Comparison of ENCODE assay signal across 8 mouse cellular contexts in genomic region chr4:146480376-146481096, GRCm38 (mm10). TPM values are rescaled to one million over a fixed set of nuclear protein-coding genes. Genes with fewer than 3 reads are reported as not detected.
A peak's percentile ranks its signal among the peaks of the same experiment; 100 is the strongest.
DNase-seq lines count a peak whose midpoint lies in the region; ATAC-seq lines count a peak whose summit lies in the region.
"Not testable (repeated sequence)": the region's sequence is repeated elsewhere in the genome, so short reads cannot be mapped to it uniquely, and the experiment has no call there.

No protein-coding gene starts in this region.

- not testable (repeated sequence) for DNase-seq in intestine, embryonic 14.5 days (ENCODE audit: low spot score)
- DNase-seq in midbrain, embryonic 11.5 days (ENCODE audit: low spot score, missing footprints), result peak; percentile 84

- not testable (repeated sequence) for H3K4me2 ChIP-seq in forebrain, embryonic 12.5 days; heart, embryonic 14.5 days (ENCODE audit: low read length); intestine, embryonic 14.5 days (ENCODE audit: low read length); limb, embryonic 12.5 days; liver, embryonic 15.5 days; midbrain, embryonic 11.5 days; neural tube, embryonic 13.5 days

- H3K4me3 ChIP-seq in forebrain, embryonic 12.5 days (replicated peaks); heart, embryonic 14.5 days (ENCODE audit: control insufficient read depth in 1 of 2, insufficient read depth in 1 of 2, low read depth in 1 of 2, low read length in 2 of 2); intestine, embryonic 14.5 days (ENCODE audit: low read depth, low read length); limb, embryonic 12.5 days (replicated peaks); liver, embryonic 15.5 days (replicated peaks); midbrain, embryonic 11.5 days (ENCODE audit: low read depth, low read length); neural tube, embryonic 13.5 days: not testable (repeated sequence)

- not testable (repeated sequence) for H3K27me3 ChIP-seq in forebrain, embryonic 12.5 days; heart, embryonic 14.5 days (ENCODE audit: control insufficient read depth, insufficient read depth, low read length); intestine, embryonic 14.5 days (replicated peaks; ENCODE audit: control insufficient read depth, insufficient read depth, low read length); limb, embryonic 12.5 days; liver, embryonic 15.5 days; midbrain, embryonic 11.5 days (ENCODE audit: control insufficient read depth, insufficient read depth, low read length); neural tube, embryonic 13.5 days

- ATAC-seq in CD4-positive, CD25-positive, alpha-beta regulatory T cell, adult 4 months, result peak; percentile 16
- ATAC-seq in forebrain, embryonic 12.5 days (ENCODE audit: low FRiP score), result peak; percentile 25; the same call in 1 of the 2 replicates
- ATAC-seq in heart, embryonic 14.5 days (ENCODE audit: insufficient number of reproducible peaks, insufficient read depth, low FRiP score, low read depth), result peak; percentile 18; the same call in 1 of the 2 replicates
- peak; percentile 19; the same call in 1 of the 2 replicates for ATAC-seq in intestine, embryonic 14.5 days (replicated peaks; ENCODE audit: low FRiP score, low TSS enrichment, low read depth)
- ATAC-seq in limb, embryonic 12.5 days (ENCODE audit: insufficient number of reproducible peaks, insufficient read depth, low FRiP score, low TSS enrichment, low read depth), result peak; percentile 57; the same call in 1 of the 2 replicates
- peak; percentile 49 for ATAC-seq in liver, embryonic 15.5 days (ENCODE audit: insufficient read depth)
- peak; percentile 49; the same call in 1 of the 2 replicates for ATAC-seq in midbrain, embryonic 11.5 days (ENCODE audit: low FRiP score)
- ATAC-seq in neural tube, embryonic 13.5 days (ENCODE audit: low read depth), result peak; percentile 30; the same call in 1 of the 2 replicates

- H3K4me1 ChIP-seq in forebrain, embryonic 12.5 days; heart, embryonic 14.5 days (ENCODE audit: control insufficient read depth in 2 of 2, insufficient read depth in 2 of 2, low read length in 2 of 2); intestine, embryonic 14.5 days (replicated peaks; ENCODE audit: control insufficient read depth, insufficient read depth, low read length); limb, embryonic 12.5 days (replicated peaks); liver, embryonic 15.5 days (replicated peaks); midbrain, embryonic 11.5 days (ENCODE audit: control insufficient read depth, insufficient read depth, low read length); neural tube, embryonic 13.5 days (replicated peaks): not testable (repeated sequence)

- H3K9me3 ChIP-seq in forebrain, embryonic 12.5 days, result peaks cover 78% of the 10 kb centered on the region
- H3K9me3 ChIP-seq in heart, embryonic 14.5 days (ENCODE audit: control insufficient read depth, low read length), result peaks cover 73% of the 10 kb centered on the region
- peaks cover 61% of the 10 kb centered on the region for H3K9me3 ChIP-seq in intestine, embryonic 14.5 days (ENCODE audit: control insufficient read depth, low read length)
- H3K9me3 ChIP-seq in limb, embryonic 12.5 days, result peaks cover 84% of the 10 kb centered on the region
- peaks cover 53% of the 10 kb centered on the region for H3K9me3 ChIP-seq in liver, embryonic 15.5 days (replicated peaks)
- peaks cover 53% of the 10 kb centered on the region for H3K9me3 ChIP-seq in midbrain, embryonic 11.5 days (ENCODE audit: control insufficient read depth, low read length)
- peaks cover 86% of the 10 kb centered on the region for H3K9me3 ChIP-seq in neural tube, embryonic 13.5 days

- not testable (repeated sequence) for H3K9ac ChIP-seq in forebrain, embryonic 12.5 days; heart, embryonic 14.5 days (ENCODE audit: low read length); intestine, embryonic 14.5 days (ENCODE audit: low read length); limb, embryonic 12.5 days (replicated peaks); liver, embryonic 15.5 days; midbrain, embryonic 11.5 days (ENCODE audit: low read length); neural tube, embryonic 13.5 days

- not testable (repeated sequence) for H3K27ac ChIP-seq in forebrain, embryonic 12.5 days; heart, embryonic 14.5 days (replicated peaks in 1 of 2; ENCODE audit: control insufficient read depth in 1 of 2, insufficient read depth in 1 of 2, low read depth in 2 of 2, low read length in 2 of 2); intestine, embryonic 14.5 days (ENCODE audit: low read depth); limb, embryonic 12.5 days; liver, embryonic 15.5 days (replicated peaks); midbrain, embryonic 11.5 days (ENCODE audit: low read depth, low read length); neural tube, embryonic 13.5 days (replicated peaks)

- not testable (repeated sequence) for H3K36me3 ChIP-seq in forebrain, embryonic 12.5 days (replicated peaks); heart, embryonic 14.5 days (ENCODE audit: control insufficient read depth, insufficient read depth, low read length); intestine, embryonic 14.5 days (ENCODE audit: control insufficient read depth, insufficient read depth, low read length); limb, embryonic 12.5 days; liver, embryonic 15.5 days (replicated peaks); midbrain, embryonic 11.5 days (ENCODE audit: control insufficient read depth, insufficient read depth, low read length); neural tube, embryonic 13.5 days

- 73% methylated on average over 6 of the region's 6 CpGs for WGBS in forebrain, embryonic 12.5 days
- 63% methylated on average over 6 of the region's 6 CpGs for WGBS in heart, embryonic 14.5 days
- 69% methylated on average over 6 of the region's 6 CpGs for WGBS in intestine, embryonic 14.5 days
- WGBS in limb, embryonic 12.5 days, result 73% methylated on average over 6 of the region's 6 CpGs
- WGBS in liver, embryonic 15.5 days (ENCODE audit: insufficient replicate concordance), result 51% methylated on average over 6 of the region's 6 CpGs
- WGBS in midbrain, embryonic 11.5 days, result 69% methylated on average over 6 of the region's 6 CpGs
- 74% methylated on average over 6 of the region's 6 CpGs for WGBS in neural tube, embryonic 13.5 days

RNA-seq across cellular contexts. Expression of gene Zfp981, which starts 21.3 kb away (rescaled TPM):
- polyA plus RNA-seq in CD4-positive, CD25-positive, alpha-beta regulatory T cell, adult 4 months (2017; shearing (Covaris generic)), result not detected
- 0.09 TPM in 1 of 2 replicates, not detected in the other for polyA plus RNA-seq in forebrain, embryonic 12.5 days (2016; fragmentation: Nextera tagmentation; extraction: Ambion mirVana)
- 0.14 TPM in 1 of 2 replicates, not detected in the other for polyA plus RNA-seq in heart, embryonic 14.5 days (2014; fragmentation: Nextera tagmentation; extraction: Ambion mirVana)
- polyA plus RNA-seq in intestine, embryonic 14.5 days (2014; fragmentation: Nextera tagmentation; extraction: Ambion mirVana), result 0.11 TPM in 1 of 2 replicates, not detected in the other
- polyA plus RNA-seq in limb, embryonic 12.5 days (2016; fragmentation: Nextera tagmentation; extraction: Ambion mirVana), result 0.06 and 0.14 TPM in 2 replicates
- 0.06 and 0.07 TPM in 2 replicates for polyA plus RNA-seq in liver, embryonic 15.5 days (2015; fragmentation: Nextera tagmentation; extraction: Ambion mirVana)
- not detected in 2 replicates for polyA plus RNA-seq in midbrain, embryonic 11.5 days (2014; fragmentation: Nextera tagmentation; extraction: Ambion mirVana)
- 0.07 and 0.23 TPM in 2 replicates for polyA plus RNA-seq in neural tube, embryonic 13.5 days (2015; fragmentation: Nextera tagmentation; extraction: Ambion mirVana)

RNA-seq across cellular contexts. Expression of gene Zfp992, which starts 31.7 kb away (rescaled TPM):
- polyA plus RNA-seq in CD4-positive, CD25-positive, alpha-beta regulatory T cell, adult 4 months (2017; shearing (Covaris generic)), result 1 to 10 TPM; 2.3 to 5.4 TPM
- polyA plus RNA-seq in forebrain, embryonic 12.5 days (2016; fragmentation: Nextera tagmentation; extraction: Ambion mirVana), result 2.0 and 3.0 TPM in 2 replicates
- polyA plus RNA-seq in heart, embryonic 14.5 days (2014; fragmentation: Nextera tagmentation; extraction: Ambion mirVana), result 3.8 and 4.4 TPM in 2 replicates
- polyA plus RNA-seq in intestine, embryonic 14.5 days (2014; fragmentation: Nextera tagmentation; extraction: Ambion mirVana), result 4.4 and 5.9 TPM in 2 replicates
- polyA plus RNA-seq in limb, embryonic 12.5 days (2016; fragmentation: Nextera tagmentation; extraction: Ambion mirVana), result 4.3 and 4.9 TPM in 2 replicates
- 1.6 and 1.8 TPM in 2 replicates for polyA plus RNA-seq in liver, embryonic 15.5 days (2015; fragmentation: Nextera tagmentation; extraction: Ambion mirVana)
- 2.8 and 3.4 TPM in 2 replicates for polyA plus RNA-seq in midbrain, embryonic 11.5 days (2014; fragmentation: Nextera tagmentation; extraction: Ambion mirVana)
- 2.0 and 2.3 TPM in 2 replicates for polyA plus RNA-seq in neural tube, embryonic 13.5 days (2015; fragmentation: Nextera tagmentation; extraction: Ambion mirVana)
